Mouse (Mus musculus) induced T-regulatory cell, adult 2 months (primary cell): ENCODE data around the gene Olfr1408.

Experiments used
- DNase-seq: peaks from one replicate; pipeline ENCODE4 v3.0.0-alpha.2; 2012; ENCODE audit warnings: low read depth

The Olfr1408 gene

DNA sequence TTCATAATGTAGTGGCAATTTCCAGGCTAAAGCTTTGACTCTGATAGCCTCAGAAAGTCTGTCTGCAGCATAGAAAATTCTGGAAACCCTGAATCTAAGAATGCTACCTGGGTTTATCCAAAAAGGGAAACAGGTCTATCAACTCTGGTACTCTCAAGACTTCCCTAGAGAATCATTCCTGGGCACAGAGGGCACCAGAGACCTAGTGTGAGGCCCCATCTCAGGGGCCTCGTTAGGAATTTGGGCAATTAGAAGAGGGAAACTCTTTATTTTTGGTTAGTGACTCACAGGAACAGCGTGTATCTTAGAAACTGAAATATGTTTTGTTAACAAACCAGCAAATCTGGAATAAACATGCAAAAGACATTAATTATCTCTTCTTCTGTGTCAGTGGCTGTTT is at the start of gene Olfr1408:
Gene Olfr1408 (minus strand): TSS at position 101 of the 400 bp plus-strand sequence.
- DNase-seq = no peak

DNA sequence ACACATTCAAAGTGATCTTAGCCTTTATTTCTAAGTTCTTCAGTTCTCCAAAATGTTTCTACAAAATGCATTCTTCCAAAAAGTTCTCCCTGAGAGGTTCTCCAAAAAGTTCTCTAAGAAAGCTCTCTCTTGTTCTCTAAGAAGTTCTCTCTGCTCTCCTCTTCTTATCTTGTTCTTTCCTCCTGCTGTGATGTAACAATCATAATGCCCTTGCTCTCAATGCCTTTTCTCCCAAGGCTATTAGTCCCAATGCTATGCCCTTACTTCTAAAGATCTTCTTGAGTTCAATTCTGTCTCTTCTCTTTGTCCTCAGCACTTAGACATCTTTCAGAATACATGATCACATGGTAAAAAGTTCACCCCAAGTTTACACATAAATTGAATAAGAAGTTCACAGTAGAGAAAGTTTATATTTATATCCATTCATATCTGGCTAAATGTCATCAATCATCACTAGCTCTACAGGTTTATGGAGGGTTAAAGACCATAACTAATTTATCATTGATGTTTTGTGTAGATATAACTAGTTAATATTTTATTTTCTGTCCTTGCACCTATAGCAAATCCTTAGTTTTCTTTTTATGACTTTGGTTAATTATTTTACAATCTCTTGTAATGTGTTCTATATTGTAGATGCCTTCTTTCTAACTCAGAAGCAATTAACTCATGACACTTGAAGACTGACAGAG is 37.1 kb upstream of the Olfr1408 start:
- no peak for DNase-seq
